Mouse (Mus musculus) kidney, embryonic 15.5 days (tissue): ENCODE measurements at regions not wholly inside any gene's neighbourhood (a gene's known extent, or its start where the extent isn't known, plus 50 kb on each side); places are given as distances from the start of the nearest gene placed in this dataset.

ENCODE experiments used
- ATAC-seq: fragments of 200-750 bp; cut with Nextera tagmentation; replicated peaks from 2 replicates; pipeline ENCODE4 v1.8.0; 2017; ENCODE audit warnings: moderate TSS enrichment; ENCODE audit not compliant: low FRiP score
- H3K27ac ChIP-seq: fragments of 300-500 bp; sonication (generic); 2 replicates; pipeline ENCODE4 v1.5.1; 2015; ENCODE audit warnings: mild to moderate bottlenecking, inconsistent platforms
- H3K27me3 ChIP-seq: fragments of 300-500 bp; sonication (generic); 2 replicates; pipeline ENCODE4 v1.6.1; 2015; ENCODE audit warnings: inconsistent platforms
- H3K36me3 ChIP-seq: fragments of 300-500 bp; sonication (generic); 2 replicates; pipeline ENCODE4 v1.6.1; 2015; ENCODE audit warnings: inconsistent platforms
- H3K4me1 ChIP-seq: fragments of 300-500 bp; sonication (generic); 2 replicates; pipeline ENCODE4 v1.6.1; 2015; ENCODE audit warnings: inconsistent platforms
- H3K4me2 ChIP-seq: fragments of 300-500 bp; sonication (generic); 2 replicates; pipeline ENCODE4 v1.6.1; 2015; ENCODE audit warnings: moderate library complexity, mild to moderate bottlenecking, inconsistent platforms
- H3K4me3 ChIP-seq: fragments of 300-500 bp; sonication (generic); replicated peaks from 2 replicates; pipeline ENCODE4 v1.5.1; 2015; ENCODE audit warnings: mild to moderate bottlenecking, inconsistent platforms
- H3K9ac ChIP-seq: fragments of 300-500 bp; sonication (generic); 2 replicates; pipeline ENCODE4 v1.6.1; 2015; ENCODE audit warnings: mild to moderate bottlenecking, inconsistent platforms
- H3K9me3 ChIP-seq: fragments of 300-500 bp; sonication (generic); replicated peaks from 2 replicates; pipeline ENCODE4 v1.6.1; 2016; ENCODE audit warnings: inconsistent platforms
- WGBS: fragments of 180-500 bp; shearing (Covaris S2); methylation state at CpG from one replicate; pipeline ENCODE4 v1.1.7; 2015; ENCODE audit warnings: mixed read lengths; 5-methylcytosine and 5-hydroxymethylcytosine counted together

- Histone ChIP-seq H3K9me3 (no peaks in the 10 kb centered on the region), H3K36me3 (no peaks in the 10 kb centered on the region), H3K9ac (no peak overlapping the region), H3K4me2 (peak overlapping the region; percentile 39; the same call in 1 of the 2 replicates), H3K4me1 (peaks cover 18% of the 10 kb centered on the region), H3K4me3 (no peak overlapping the region), H3K27ac (peak overlapping the region; percentile 46), H3K27me3 (no peaks in the 10 kb centered on the region)
- WGBS: 73% methylated on average over 4 of the region's 4 CpGs
- ATAC-seq: no peak
These were observed 57.4 kb upstream of the Cyp1b1 start for GRCm38 (mm10) chr17:79772219-79772618.

- peak overlapping the region; percentile 46 for H3K27ac ChIP-seq
- no peaks in the 10 kb centered on the region for H3K27me3 ChIP-seq
- H3K9ac ChIP-seq: no peak overlapping the region
- H3K9me3 ChIP-seq: no peaks in the 10 kb centered on the region
- WGBS: 17% methylated on average over 10 of the region's 10 CpGs
- peaks cover 18% of the 10 kb centered on the region for H3K4me1 ChIP-seq
- no peaks in the 10 kb centered on the region for H3K36me3 ChIP-seq
- no peak overlapping the region for H3K4me3 ChIP-seq
- H3K4me2 ChIP-seq: peak overlapping the region; percentile 39
- ATAC-seq: peak; percentile 70
These were observed 56.9 kb upstream of the Cyp1b1 start for GRCm38 (mm10) chr17:79771727-79772126.

GRCm38 (mm10) chr17:79770911-79771310, 56.0 kb upstream of the Cyp1b1 start:
- WGBS: 76% methylated on average over 7 of the region's 7 CpGs
- ATAC-seq: no peak
- peaks cover 14% of the 10 kb centered on the region for H3K4me1 ChIP-seq
- H3K4me3 ChIP-seq: no peak overlapping the region
- no peaks in the 10 kb centered on the region for H3K36me3 ChIP-seq
- H3K9ac ChIP-seq: no peak overlapping the region
- no peak overlapping the region for H3K27ac ChIP-seq
- H3K9me3 ChIP-seq: no peaks in the 10 kb centered on the region
- no peaks in the 10 kb centered on the region for H3K27me3 ChIP-seq
- no peak overlapping the region for H3K4me2 ChIP-seq

- ATAC-seq: no peak
- H3K36me3 ChIP-seq: no peaks in the 10 kb centered on the region
- no peak overlapping the region for H3K27ac ChIP-seq
- 69% methylated on average over 6 of the region's 6 CpGs for WGBS
- H3K9ac ChIP-seq: no peak overlapping the region
- no peak overlapping the region for H3K4me3 ChIP-seq
- H3K4me2 ChIP-seq: no peak overlapping the region
- no peaks in the 10 kb centered on the region for H3K9me3 ChIP-seq
- H3K27me3 ChIP-seq: no peaks in the 10 kb centered on the region
- H3K4me1 ChIP-seq: peaks cover 9% of the 10 kb centered on the region
These were observed 55.0 kb upstream of the Cyp1b1 start for GRCm38 (mm10) chr17:79769824-79770223.

GRCm38 (mm10) chr17:79768080-79768479, 53.2 kb upstream of the Cyp1b1 start:
- no peak for ATAC-seq
- Histone ChIP-seq H3K9ac (no peak overlapping the region), H3K4me3 (no peak overlapping the region), H3K36me3 (no peaks in the 10 kb centered on the region), H3K4me1 (peaks cover 9% of the 10 kb centered on the region), H3K27ac (no peak overlapping the region), H3K9me3 (no peaks in the 10 kb centered on the region), H3K4me2 (no peak overlapping the region), H3K27me3 (no peaks in the 10 kb centered on the region)
- WGBS: 58% methylated on average over 2 of the region's 2 CpGs

- H3K4me3 ChIP-seq: no peak overlapping the region
- H3K27ac ChIP-seq: no peak overlapping the region
- no peaks in the 10 kb centered on the region for H3K9me3 ChIP-seq
- H3K4me1 ChIP-seq: no peaks in the 10 kb centered on the region
- H3K36me3 ChIP-seq: no peaks in the 10 kb centered on the region
- no peak for ATAC-seq
- no peak overlapping the region for H3K4me2 ChIP-seq
- 74% methylated on average over 7 of the region's 7 CpGs for WGBS
- no peak overlapping the region for H3K9ac ChIP-seq
- H3K27me3 ChIP-seq: no peaks in the 10 kb centered on the region
These were observed 50.4 kb upstream of the Cyp1b1 start for GRCm38 (mm10) chr17:79765061-79765794.
